Mouse (Mus musculus) testis, adult 2 months (tissue): ENCODE data around the gene Tmem63b. TPM values are rescaled to one million over a fixed set of nuclear protein-coding genes. Genes with fewer than 3 reads are reported as not detected.
A peak's percentile ranks its signal among the peaks of the same experiment; 100 is the strongest.

ENCODE experiments used
- H3K27ac ChIP-seq: fragments of 200-500 bp; 2 replicates; pipeline ENCODE4 v1.5.1; 2012; ENCODE audit warnings: low read depth, low read length; ENCODE audit not compliant: control insufficient read depth, insufficient read depth
- H3K27me3 ChIP-seq: fragments of 200-500 bp; 2 replicates; pipeline ENCODE4 v1.6.1; 2012; ENCODE audit warnings: mild to moderate bottlenecking, low read length, moderate library complexity; ENCODE audit not compliant: control insufficient read depth, insufficient read depth
- H3K36me3 ChIP-seq: fragments of 200-500 bp; 2 replicates; pipeline ENCODE4 v1.6.1; 2012; ENCODE audit warnings: mild to moderate bottlenecking, low read length; ENCODE audit not compliant: control insufficient read depth, insufficient read depth
- H3K4me1 ChIP-seq: fragments of 200-500 bp; 2 replicates; pipeline ENCODE4 v1.6.1; 2012; ENCODE audit warnings: low read length; ENCODE audit not compliant: control insufficient read depth, insufficient read depth
- H3K4me3 ChIP-seq: fragments of 200-500 bp; 2 replicates; pipeline ENCODE4 v1.5.1; 2012; ENCODE audit warnings: low read depth, mild to moderate bottlenecking, low read length, moderate library complexity, mixed read lengths; ENCODE audit not compliant: control insufficient read depth
- CTCF ChIP-seq: fragments of 200-500 bp; IDR thresholded peaks from 2 replicates; pipeline ENCODE4 v1.5.1; 2012; ENCODE audit warnings: low read depth, mild to moderate bottlenecking, inconsistent platforms, low read length, moderate library complexity; ENCODE audit not compliant: control insufficient read depth, insufficient read depth, insufficient replicate concordance
- POLR2A ChIP-seq: fragments of 200-500 bp; IDR thresholded peaks from 2 replicates; pipeline ENCODE4 v1.6.1; 2012; ENCODE audit warnings: low read depth, mild to moderate bottlenecking, inconsistent platforms, low read length, moderate library complexity; ENCODE audit not compliant: control insufficient read depth
- polyA plus RNA-seq: library from polyadenylated mRNA; depleted of rRNA; stranded (reverse); fragments of >200 nt; gene quantifications from 2 replicates; pipeline ENCODE4 v1.2.3, GENCODE M21; 2012; rRNA removed

Tmem63b gene
- polyA plus RNA-seq, 1 experiment, result 5.4 TPM

DNA sequence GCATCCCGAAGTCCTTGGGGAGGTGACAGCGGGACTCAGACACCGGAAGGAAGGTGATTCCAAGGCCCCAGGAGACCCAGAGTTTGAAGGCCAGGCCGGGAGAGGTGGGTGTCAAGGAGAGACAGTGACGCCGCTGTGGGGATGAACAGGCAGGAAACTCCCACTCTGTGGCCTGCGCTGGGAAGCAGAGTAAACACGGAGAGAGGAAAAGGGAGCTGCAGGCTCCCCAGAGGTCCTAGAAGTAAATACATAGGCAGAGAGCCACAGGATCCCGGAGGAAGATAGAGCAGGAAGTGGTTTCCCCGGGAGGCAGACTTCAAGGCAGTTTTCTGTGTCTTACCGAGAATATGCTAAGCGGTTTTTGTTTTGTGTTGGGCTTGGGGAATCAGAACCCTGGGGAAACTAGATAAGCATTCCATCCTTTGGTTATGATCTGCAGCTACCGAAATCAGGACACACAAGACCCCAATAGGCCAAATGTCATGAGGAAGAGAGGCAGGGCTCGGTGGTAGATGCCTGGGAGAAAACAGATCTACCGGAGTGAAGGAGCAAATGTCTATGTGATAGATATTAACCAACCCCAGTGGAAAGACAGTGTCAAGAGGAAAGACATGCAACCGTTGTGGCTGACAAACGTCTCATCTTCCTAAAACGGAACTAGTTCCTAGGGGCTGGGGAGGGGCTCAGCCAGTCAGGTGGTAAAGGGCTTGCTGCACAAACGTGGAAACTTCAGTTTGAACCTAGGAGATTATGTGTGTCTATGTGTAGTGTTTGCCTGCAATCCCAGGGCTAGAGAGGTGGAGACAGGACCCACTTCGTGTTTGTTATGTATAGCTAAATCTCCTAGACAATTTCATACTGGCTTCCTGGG, 67.1 kb downstream of the Tmem63b start:
- no peak for TF ChIP-seq CTCF
- no peak for TF ChIP-seq POLR2A
- peaks cover 14% of the 10 kb centered on the region for H3K4me1 ChIP-seq
- H3K27ac ChIP-seq, result peak overlapping the region; percentile 44
- peak overlapping the region; percentile 44 for H3K4me3 ChIP-seq
- no peaks in the 10 kb centered on the region for H3K27me3 ChIP-seq
- no peaks in the 10 kb centered on the region for H3K36me3 ChIP-seq

DNA sequence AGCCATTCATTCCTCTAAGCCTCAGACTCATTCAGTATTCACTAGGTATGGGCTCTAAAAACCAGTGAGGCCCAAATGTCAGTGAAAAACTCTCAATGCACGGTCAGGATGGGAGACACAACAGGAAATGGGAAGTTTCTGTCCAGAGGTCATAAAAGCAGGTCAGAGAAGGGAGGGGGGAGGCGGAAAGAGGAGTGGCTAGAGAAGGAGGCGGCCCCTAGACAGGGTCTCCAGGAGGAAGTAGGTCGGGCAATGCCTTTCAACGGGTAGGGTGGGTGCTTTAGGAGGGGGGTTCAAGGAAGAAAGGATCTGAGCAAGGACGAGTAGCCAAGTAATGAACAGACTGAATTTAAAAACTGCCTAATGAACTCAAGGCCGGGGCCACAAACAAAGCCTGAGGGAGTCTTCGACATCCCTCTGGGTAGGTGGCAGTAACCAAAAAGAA, 67.7 kb downstream of the Tmem63b start:
- Histone ChIP-seq H3K27ac (peak overlapping the region; percentile 44; the same call in 1 of the 2 replicates), H3K27me3 (no peaks in the 10 kb centered on the region), H3K4me3 (peak overlapping the region; percentile 44), H3K36me3 (no peaks in the 10 kb centered on the region), H3K4me1 (peaks cover 14% of the 10 kb centered on the region)
- TF ChIP-seq POLR2A, result no peak
- no peak for TF ChIP-seq CTCF

DNA sequence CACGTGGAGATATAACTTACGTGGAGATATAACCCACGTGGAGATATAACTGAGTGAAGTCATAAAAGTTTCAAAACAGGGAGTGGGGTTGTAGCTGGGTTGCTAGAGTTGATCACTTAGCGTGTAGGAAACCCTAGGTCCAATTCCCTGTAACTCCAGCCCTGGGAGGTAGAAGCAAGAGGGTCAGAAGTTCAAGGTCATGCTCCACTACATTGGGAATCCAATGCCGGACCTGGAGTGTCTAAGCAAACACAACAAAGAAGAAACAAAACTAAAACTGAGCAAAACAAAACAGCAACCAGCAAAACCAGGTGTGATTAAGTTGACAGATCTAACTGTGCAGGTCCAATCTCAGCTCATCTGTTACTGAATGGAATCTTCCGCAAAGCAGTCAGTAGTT, 69.0 kb downstream of the Tmem63b start:
- Histone ChIP-seq H3K27ac (no peak overlapping the region), H3K27me3 (no peaks in the 10 kb centered on the region), H3K4me1 (peaks cover 14% of the 10 kb centered on the region), H3K36me3 (no peaks in the 10 kb centered on the region), H3K4me3 (no peak overlapping the region)
- TF ChIP-seq CTCF (no peak), POLR2A (no peak)

DNA sequence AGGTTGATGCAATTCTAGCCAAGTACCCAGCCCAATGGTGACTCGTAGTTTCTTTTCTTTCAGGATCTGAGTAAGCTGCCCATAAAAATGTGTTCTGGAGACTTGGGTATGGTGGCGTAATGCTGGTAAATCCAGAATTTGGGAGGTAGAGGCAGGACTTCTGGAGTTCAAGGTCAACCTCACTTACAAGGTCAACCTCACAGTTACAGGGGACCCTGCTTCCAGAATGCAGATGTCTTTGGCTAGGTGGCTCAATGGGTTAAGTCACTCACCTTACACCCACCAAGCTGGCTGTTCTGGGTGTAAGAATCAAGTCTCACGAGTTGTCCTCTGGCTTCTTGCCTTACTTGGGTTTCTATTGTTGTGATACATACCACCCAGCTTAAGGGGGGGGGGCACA, 70.0 kb downstream of the Tmem63b start:
- no peak overlapping the region for H3K27ac ChIP-seq
- no peak for TF ChIP-seq CTCF
- no peak for TF ChIP-seq POLR2A
- H3K27me3 ChIP-seq, result no peaks in the 10 kb centered on the region

DNA sequence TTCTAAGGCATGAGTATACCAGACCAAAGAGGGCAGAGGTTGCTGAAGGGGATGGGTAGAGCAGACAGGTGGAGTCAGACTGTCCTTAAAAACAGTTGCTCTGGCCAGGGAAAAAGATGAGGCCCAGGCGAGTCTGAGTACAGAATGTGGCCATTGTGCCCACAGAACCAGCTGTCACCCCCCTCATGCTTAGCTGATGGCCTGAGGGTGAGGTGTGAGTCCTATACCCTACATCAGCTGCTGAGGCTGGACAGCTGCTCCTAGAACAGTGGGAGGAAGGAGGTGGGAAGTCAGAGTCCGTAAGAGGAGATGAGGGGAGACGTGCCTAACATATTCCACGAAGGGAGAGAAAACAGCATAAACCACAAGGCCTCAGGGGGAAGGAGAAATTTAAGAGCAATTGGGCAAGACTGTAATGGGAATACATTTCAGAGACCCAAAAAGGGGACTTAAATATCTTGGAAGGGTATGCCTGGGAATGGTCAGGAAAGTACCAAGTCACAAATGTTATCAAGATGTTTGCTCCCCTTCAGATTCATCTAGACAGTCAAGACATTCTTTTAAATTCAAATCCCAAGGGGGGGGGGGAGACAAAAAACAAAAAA, 70.6 kb downstream of the Tmem63b start:
- no peaks in the 10 kb centered on the region for H3K36me3 ChIP-seq
- no peaks in the 10 kb centered on the region for H3K27me3 ChIP-seq
- no peak overlapping the region for H3K27ac ChIP-seq
- peaks cover 14% of the 10 kb centered on the region for H3K4me1 ChIP-seq
- no peak overlapping the region for H3K4me3 ChIP-seq
- no peak for TF ChIP-seq POLR2A
- no peak for TF ChIP-seq CTCF

More for the DNA sequence above, 70.0 kb downstream of the Tmem63b start:
- Histone ChIP-seq H3K36me3 (no peaks in the 10 kb centered on the region), H3K4me3 (no peak overlapping the region), H3K4me1 (peaks cover 14% of the 10 kb centered on the region)

DNA sequence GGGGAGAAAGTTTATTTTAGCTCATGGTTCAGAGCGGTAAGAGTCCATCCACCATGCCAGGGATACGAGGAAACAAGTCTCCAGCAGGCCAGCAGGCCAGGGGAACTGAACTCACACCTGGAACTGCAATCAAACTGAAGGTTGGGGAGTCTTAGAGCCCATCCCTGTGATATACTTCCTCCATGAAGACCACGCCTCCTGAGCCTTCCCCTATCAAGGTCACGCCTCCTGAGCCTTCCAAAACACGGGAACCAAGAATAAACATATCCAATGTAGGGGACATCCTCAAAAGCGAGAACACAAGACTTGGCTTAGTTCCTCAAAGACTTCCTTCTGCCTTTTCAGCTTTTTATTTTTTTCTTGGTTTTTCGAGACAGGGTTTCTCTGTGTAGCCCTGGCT, 73.8 kb downstream of the Tmem63b start:
- Histone ChIP-seq H3K27ac (no peak overlapping the region), H3K4me3 (no peak overlapping the region), H3K27me3 (no peaks in the 10 kb centered on the region), H3K4me1 (peaks cover under 1% of the 10 kb centered on the region; the same call in 1 of the 2 replicates), H3K36me3 (no peaks in the 10 kb centered on the region)
- no peak for TF ChIP-seq CTCF
- TF ChIP-seq POLR2A, result no peak

DNA sequence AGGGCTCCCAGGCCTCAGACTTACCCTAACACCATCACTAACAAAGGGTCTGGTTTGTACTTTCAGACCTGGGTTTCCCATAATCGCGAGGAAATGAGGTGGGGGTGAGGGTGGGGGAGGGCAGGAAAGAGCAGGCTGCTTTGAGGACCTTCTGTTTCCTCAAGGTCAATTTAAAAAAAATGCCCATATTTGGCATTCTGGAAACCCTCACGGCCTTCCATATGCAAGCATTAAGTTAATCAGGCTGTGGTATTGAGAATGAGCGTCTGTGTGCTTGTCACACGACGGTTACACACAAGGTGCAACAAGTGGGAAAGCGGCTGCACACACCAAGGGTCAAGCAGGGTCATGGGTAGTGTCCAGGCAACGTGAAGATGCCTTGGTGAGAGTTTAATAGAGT, 74.7 kb downstream of the Tmem63b start:
- Histone ChIP-seq H3K36me3 (no peaks in the 10 kb centered on the region), H3K4me3 (no peak overlapping the region), H3K27ac (no peak overlapping the region), H3K27me3 (no peaks in the 10 kb centered on the region), H3K4me1 (no peaks in the 10 kb centered on the region)
- TF ChIP-seq POLR2A (no peak), CTCF (no peak)

Other genes starting within 250 kb of the Tmem63b start
- 22.7 and 23.3 TPM in 2 replicates for gene Spats1, start 211.5 kb downstream of the Tmem63b start, polyA plus RNA-seq
- gene Aars2, start 180.1 kb downstream of the Tmem63b start, polyA plus RNA-seq, result 19.3 and 23.4 TPM in 2 replicates
- gene Tcte1, start 163.5 kb downstream of the Tmem63b start, polyA plus RNA-seq, result 261 and 281 TPM in 2 replicates
- gene Tmem151b, start 137.2 kb downstream of the Tmem63b start, polyA plus RNA-seq, result 0.35 and 0.37 TPM in 2 replicates
- 0.83 and 0.95 TPM in 2 replicates for gene Nfkbie, start 131.2 kb downstream of the Tmem63b start, polyA plus RNA-seq
- gene Slc35b2, start 123.0 kb downstream of the Tmem63b start, polyA plus RNA-seq, result 26.6 and 35.6 TPM in 2 replicates
- 99.1 and 109 TPM in 2 replicates for gene Hsp90ab1, start 113.6 kb downstream of the Tmem63b start, polyA plus RNA-seq
- gene Slc29a1, start 87.3 kb downstream of the Tmem63b start, polyA plus RNA-seq, result 138 and 143 TPM in 2 replicates
- gene Mymx, start 84.8 kb downstream of the Tmem63b start, polyA plus RNA-seq, result 3.4 and 4.4 TPM in 2 replicates
- gene Capn11, start 27.6 kb downstream of the Tmem63b start, polyA plus RNA-seq, result 28.2 and 28.4 TPM in 2 replicates
- gene Mrpl14, start 583 bp downstream of the Tmem63b start, polyA plus RNA-seq, result 15.4 and 18.8 TPM in 2 replicates
- 0.36 and 0.79 TPM in 2 replicates for gene 1600014C23Rik, start 46.9 kb upstream of the Tmem63b start, polyA plus RNA-seq